Mouse (Mus musculus): Measurements from ENCODE around the gene Abca13. TPM values are rescaled to one million over a fixed set of nuclear protein-coding genes. Genes with fewer than 3 reads are reported as not detected.

The Abca13 gene
- polyA plus RNA-seq, 1 experiment from 2014 or later, result 0.12 TPM

DNA sequence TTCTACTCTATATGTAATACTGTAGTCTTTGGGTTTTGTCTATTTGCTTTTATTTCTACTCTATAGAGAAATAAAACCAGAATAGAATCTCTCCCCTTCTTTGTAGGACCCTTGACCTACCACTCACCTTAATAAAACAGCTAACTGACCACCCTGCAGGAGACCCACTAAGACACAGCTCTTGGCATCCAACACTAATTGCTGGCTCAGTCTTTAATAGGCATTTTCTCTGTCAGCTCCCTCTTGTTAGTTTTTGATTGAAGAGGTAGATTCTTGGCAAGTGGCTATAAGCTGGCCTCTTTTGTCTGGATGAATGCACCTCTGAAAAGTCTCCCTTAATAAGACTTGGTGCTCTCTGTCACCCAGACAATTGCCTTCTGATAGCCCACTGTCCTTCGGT is 424.9 kb downstream of the Abca13 start:
- no peaks in the 10 kb centered on the region for H3K4me1 ChIP-seq
- H3K9ac ChIP-seq, result no peak overlapping the region
- H3K36me3 ChIP-seq, result no peaks in the 10 kb centered on the region
- H3K4me2 ChIP-seq, result no peak overlapping the region
- no peak overlapping the region for H3K27ac ChIP-seq
- no peak for ATAC-seq (ENCODE audit: borderline replicate concordance, extremely low read depth, low FRiP score, low TSS enrichment)
- H3K9me3 ChIP-seq, result no peaks in the 10 kb centered on the region
- no peaks in the 10 kb centered on the region for H3K27me3 ChIP-seq
- WGBS, result 81% methylated on average over 1 of the region's 1 CpGs
- H3K4me3 ChIP-seq, result no peak overlapping the region

DNA sequence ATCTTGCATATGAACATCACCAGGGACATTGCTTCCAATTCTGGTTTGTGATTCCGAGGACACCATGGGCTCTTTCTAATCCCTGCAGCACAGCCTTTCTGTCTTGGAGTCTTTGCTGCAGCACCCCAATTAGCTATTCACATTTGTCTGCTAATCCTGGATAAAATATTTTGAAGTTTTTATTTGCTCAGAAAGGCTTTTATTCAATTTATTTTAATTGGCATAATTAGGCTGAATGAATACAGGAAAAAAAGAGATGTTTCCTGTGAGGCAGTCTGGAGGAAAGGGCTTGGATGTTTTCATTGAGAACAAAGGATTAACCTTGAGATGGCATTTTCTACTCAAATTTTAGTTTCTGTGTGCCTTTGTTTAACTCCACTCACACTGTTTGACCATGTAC is 428.2 kb downstream of the Abca13 start:
- H3K27me3 ChIP-seq, result no peaks in the 10 kb centered on the region
- H3K4me3 ChIP-seq, result no peak overlapping the region
- 63% methylated on average over 1 of the region's 1 CpGs for WGBS
- no peak overlapping the region for H3K27ac ChIP-seq
- no peak overlapping the region for H3K9ac ChIP-seq
- no peaks in the 10 kb centered on the region for H3K36me3 ChIP-seq
- H3K4me1 ChIP-seq, result no peaks in the 10 kb centered on the region
- no peak overlapping the region for H3K4me2 ChIP-seq
- no peaks in the 10 kb centered on the region for H3K9me3 ChIP-seq
- no peak for ATAC-seq (ENCODE audit: borderline replicate concordance, extremely low read depth, low FRiP score, low TSS enrichment)

DNA sequence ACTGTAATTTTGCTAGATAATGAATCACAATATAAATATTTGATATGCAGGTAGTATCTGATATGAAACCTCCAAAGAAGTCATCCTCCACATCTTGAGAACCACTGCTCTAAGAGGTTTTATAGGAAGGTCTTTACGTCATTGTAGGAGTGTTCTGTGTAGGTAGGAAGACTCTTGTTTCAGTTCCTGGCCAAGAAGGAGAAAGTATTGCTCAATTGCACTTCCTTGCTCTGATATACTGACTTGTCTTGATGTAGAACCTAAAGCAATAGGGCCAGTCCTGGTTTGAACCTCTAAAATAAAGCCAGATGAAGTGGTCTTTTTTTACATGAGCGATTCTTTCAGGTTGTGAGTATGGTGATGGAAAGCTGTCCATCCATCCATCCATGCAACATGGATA is 431.1 kb downstream of the Abca13 start:
- Histone ChIP-seq H3K4me2 (no peak overlapping the region), H3K27me3 (no peaks in the 10 kb centered on the region), H3K36me3 (no peaks in the 10 kb centered on the region), H3K9ac (no peak overlapping the region), H3K9me3 (no peaks in the 10 kb centered on the region), H3K4me3 (no peak overlapping the region), H3K4me1 (no peaks in the 10 kb centered on the region), H3K27ac (no peak overlapping the region)
- 87% methylated on average over 2 of the region's 2 CpGs for WGBS
- ATAC-seq (ENCODE audit: borderline replicate concordance, extremely low read depth, low FRiP score, low TSS enrichment), result no peak

DNA sequence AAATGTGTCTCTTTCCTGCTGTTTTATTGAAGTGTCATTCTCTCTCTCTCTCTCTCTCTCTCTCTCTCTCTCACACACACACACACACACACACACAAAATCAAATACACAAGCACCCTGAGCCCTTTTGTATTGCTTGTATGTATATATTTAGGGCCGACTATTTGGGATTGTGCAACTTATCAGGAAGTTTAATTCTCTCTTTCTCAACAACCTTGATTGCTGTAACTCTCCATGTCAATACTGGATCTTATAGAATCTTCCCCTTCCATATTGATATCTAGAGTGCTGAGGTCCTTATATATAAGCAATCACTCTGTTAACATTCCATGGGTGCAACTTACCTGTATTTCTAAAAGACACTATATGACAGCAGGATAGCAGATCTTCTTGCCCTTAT is 433.0 kb downstream of the Abca13 start:
- Histone ChIP-seq H3K27me3 (no peaks in the 10 kb centered on the region), H3K9me3 (no peaks in the 10 kb centered on the region), H3K4me1 (no peaks in the 10 kb centered on the region), H3K27ac (no peak overlapping the region), H3K9ac (no peak overlapping the region), H3K4me2 (no peak overlapping the region), H3K36me3 (no peaks in the 10 kb centered on the region), H3K4me3 (no peak overlapping the region)
- ATAC-seq (ENCODE audit: borderline replicate concordance, extremely low read depth, low FRiP score, low TSS enrichment), result no peak
- 59% methylated on average over 1 of the region's 1 CpGs for WGBS

GRCm38 (mm10) chr11:9625812-9626211 is 434.1 kb downstream of the Abca13 start:
- no peak overlapping the region for H3K9ac ChIP-seq
- no peak overlapping the region for H3K4me2 ChIP-seq
- no peaks in the 10 kb centered on the region for H3K4me1 ChIP-seq
- no peak overlapping the region for H3K27ac ChIP-seq
- no peak for ATAC-seq (ENCODE audit: borderline replicate concordance, extremely low read depth, low FRiP score, low TSS enrichment)
- H3K4me3 ChIP-seq, result no peak overlapping the region
- no peaks in the 10 kb centered on the region for H3K9me3 ChIP-seq
- H3K36me3 ChIP-seq, result no peaks in the 10 kb centered on the region
- 78% methylated on average over 1 of the region's 1 CpGs for WGBS
- H3K27me3 ChIP-seq, result no peaks in the 10 kb centered on the region

DNA sequence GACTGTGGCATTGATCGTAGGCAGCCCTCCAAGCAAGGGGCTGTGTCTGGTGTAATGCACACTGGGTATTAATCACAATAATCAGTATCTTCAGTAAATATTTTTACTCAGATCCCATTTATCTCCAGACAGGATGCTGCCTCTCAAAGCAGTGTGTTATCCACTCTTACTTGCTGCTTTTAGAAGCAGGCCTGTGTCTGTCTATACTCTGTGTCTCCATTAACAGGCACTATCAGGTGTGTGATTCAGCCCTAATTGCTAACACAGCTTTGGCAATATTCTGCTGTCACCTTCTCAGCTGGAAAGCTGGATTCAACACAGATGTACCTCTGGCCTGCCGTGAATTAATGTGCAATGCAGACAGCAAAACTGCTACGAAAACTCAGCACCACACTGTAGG is 455.5 kb downstream of the Abca13 start:
- Histone ChIP-seq H3K27me3 (no peaks in the 10 kb centered on the region), H3K9ac (no peak overlapping the region), H3K4me1 (no peaks in the 10 kb centered on the region), H3K9me3 (no peaks in the 10 kb centered on the region), H3K4me2 (no peak overlapping the region), H3K4me3 (no peak overlapping the region), H3K27ac (no peak overlapping the region), H3K36me3 (no peaks in the 10 kb centered on the region)
- no peak for ATAC-seq (ENCODE audit: borderline replicate concordance, extremely low read depth, low FRiP score, low TSS enrichment)
- WGBS, result 72% methylated on average over 3 of the region's 3 CpGs

GRCm38 (mm10) chr11:9647991-9648390 is 456.2 kb downstream of the Abca13 start:
- no peaks in the 10 kb centered on the region for H3K27me3 ChIP-seq
- ATAC-seq (ENCODE audit: borderline replicate concordance, extremely low read depth, low FRiP score, low TSS enrichment), result no peak
- no peak overlapping the region for H3K9ac ChIP-seq
- H3K4me1 ChIP-seq, result no peaks in the 10 kb centered on the region
- WGBS, result 57% methylated on average over 3 of the region's 3 CpGs
- no peak overlapping the region for H3K4me2 ChIP-seq
- H3K36me3 ChIP-seq, result no peaks in the 10 kb centered on the region
- H3K9me3 ChIP-seq, result no peaks in the 10 kb centered on the region
- no peak overlapping the region for H3K4me3 ChIP-seq
- no peak overlapping the region for H3K27ac ChIP-seq

DNA sequence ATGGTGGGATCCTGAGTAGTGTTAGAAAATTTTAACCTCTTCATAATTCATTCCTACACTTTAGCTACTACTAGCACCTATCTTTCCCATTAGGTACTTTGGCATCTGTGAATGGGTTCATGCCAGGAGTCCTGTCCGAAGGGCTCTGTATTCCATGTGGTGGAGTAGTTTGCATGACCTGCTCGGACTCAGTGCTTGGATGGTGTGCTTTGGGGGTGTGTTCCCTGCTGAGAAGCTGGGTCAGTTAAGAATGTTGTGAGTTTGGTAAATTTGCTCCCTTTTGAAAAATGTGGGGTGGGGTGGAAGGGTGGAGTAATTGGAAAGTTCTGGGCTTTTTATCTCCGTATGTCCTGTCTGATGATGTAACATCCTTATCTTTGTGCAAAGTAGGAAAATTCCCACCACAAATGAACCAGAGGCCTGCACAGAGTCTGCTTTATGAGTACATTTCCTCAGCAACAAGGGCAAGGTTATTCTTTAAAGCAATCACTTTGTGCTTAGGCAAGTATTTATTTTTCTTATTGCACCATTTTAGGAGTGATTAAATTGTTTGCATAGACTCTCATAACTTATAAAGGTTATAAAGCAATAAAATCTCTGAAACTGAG is 475.0 kb downstream of the Abca13 start:
- Histone ChIP-seq H3K4me2 (no peak overlapping the region), H3K9me3 (no peaks in the 10 kb centered on the region), H3K4me1 (no peaks in the 10 kb centered on the region), H3K27ac (no peak overlapping the region), H3K27me3 (no peaks in the 10 kb centered on the region), H3K4me3 (no peak overlapping the region), H3K9ac (no peak overlapping the region), H3K36me3 (no peaks in the 10 kb centered on the region)
- no peak for ATAC-seq (ENCODE audit: borderline replicate concordance, extremely low read depth, low FRiP score, low TSS enrichment)
- WGBS, result 57% methylated on average over 3 of the region's 3 CpGs

DNA sequence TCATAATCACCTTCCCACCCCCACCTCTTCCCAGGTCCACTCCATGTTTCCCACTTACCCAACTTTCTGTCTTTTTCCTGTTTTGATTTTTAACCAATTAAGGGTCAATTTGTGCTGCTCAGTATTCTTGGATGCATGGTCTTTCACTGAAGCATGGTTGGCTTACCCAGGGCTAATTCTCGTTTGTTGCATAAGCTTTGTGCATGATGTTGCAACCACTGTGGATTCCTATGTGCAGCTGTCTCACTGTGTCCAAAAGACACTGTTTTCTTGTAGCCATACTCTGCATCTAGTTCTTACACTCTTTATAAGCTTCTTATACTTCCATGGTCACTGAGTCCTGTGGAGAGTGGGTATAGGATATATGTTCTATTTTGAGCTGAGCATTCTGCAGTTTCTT is 477.7 kb downstream of the Abca13 start:
- Histone ChIP-seq H3K4me1 (no peaks in the 10 kb centered on the region), H3K36me3 (no peaks in the 10 kb centered on the region), H3K27me3 (no peaks in the 10 kb centered on the region), H3K9me3 (no peaks in the 10 kb centered on the region), H3K27ac (no peak overlapping the region), H3K9ac (no peak overlapping the region), H3K4me2 (no peak overlapping the region), H3K4me3 (no peak overlapping the region)
- WGBS, result 51% methylated on average over 1 of the region's 1 CpGs
- ATAC-seq (ENCODE audit: borderline replicate concordance, extremely low read depth, low FRiP score, low TSS enrichment), result no peak

GRCm38 (mm10) chr11:9684952-9685351 is 493.2 kb downstream of the Abca13 start:
- Histone ChIP-seq H3K4me1 (no peaks in the 10 kb centered on the region), H3K4me2 (no peak overlapping the region), H3K9me3 (no peaks in the 10 kb centered on the region), H3K36me3 (no peaks in the 10 kb centered on the region), H3K9ac (no peak overlapping the region), H3K27me3 (no peaks in the 10 kb centered on the region), H3K4me3 (no peak overlapping the region), H3K27ac (no peak overlapping the region)
- WGBS, result 90% methylated on average over 2 of the region's 2 CpGs
- ATAC-seq (ENCODE audit: borderline replicate concordance, extremely low read depth, low FRiP score, low TSS enrichment), result no peak

DNA sequence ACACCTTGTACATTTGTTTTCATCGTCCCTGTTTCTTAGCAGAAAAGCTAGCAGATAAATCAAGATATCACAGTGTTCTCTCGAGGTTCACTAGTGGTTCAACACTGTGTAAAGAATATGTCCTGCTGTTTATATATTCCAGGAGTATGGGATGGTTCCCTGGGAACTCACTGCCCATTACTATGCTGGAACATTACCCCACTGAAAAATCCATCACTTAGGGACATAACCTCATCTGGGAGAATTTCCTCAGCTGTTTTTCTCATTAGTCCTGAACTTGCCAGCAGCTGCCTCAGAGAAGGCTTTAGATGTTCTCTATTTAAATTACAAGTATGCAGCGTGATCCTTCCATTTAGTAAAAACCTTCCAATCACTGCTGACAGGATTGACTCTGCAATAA is 513.4 kb downstream of the Abca13 start:
- Histone ChIP-seq H3K4me2 (no peak overlapping the region), H3K27ac (no peak overlapping the region), H3K4me3 (no peak overlapping the region), H3K9ac (no peak overlapping the region), H3K27me3 (no peaks in the 10 kb centered on the region), H3K9me3 (no peaks in the 10 kb centered on the region), H3K4me1 (no peaks in the 10 kb centered on the region), H3K36me3 (no peaks in the 10 kb centered on the region)
- 46% methylated on average over 3 of the region's 3 CpGs for WGBS
- ATAC-seq (ENCODE audit: borderline replicate concordance, extremely low read depth, low FRiP score, low TSS enrichment), result no peak

DNA sequence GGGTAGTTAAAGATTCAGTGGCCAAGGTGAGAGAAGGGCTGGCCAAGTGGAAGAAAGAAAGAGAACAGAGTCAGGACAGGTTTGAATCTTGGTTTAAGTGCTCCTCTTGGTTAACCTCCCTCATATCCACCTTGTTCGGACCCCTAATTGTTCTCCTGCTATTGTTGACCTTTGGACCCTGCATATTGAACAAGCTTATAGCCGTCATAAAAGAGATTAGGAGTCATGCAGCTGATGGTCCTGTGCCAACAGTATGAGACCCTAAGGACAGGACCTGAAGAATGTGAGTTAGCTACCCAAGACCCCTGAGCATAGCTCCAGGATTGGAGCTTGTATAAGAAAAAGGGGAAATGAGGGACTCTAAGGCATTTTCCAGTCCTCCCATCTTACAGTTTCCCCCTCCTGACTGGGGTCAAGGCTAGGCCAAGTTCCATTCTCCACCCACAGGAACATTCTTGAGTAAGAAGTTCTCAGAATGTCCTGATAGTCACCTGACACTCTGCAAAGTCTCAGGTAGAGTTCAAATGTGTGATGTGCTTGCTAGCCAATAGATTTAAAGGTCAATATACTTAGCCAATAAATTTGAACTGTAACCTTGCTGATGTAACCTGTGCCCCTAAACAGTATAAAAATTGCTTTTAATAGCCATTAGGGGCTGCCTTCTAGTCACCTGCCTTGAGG is 536.2 kb downstream of the Abca13 start:
- 60% methylated on average over 2 of the region's 2 CpGs for WGBS

More for the DNA sequence above, 536.2 kb downstream of the Abca13 start:
- no peaks in the 10 kb centered on the region for H3K4me1 ChIP-seq
- H3K36me3 ChIP-seq, result no peaks in the 10 kb centered on the region
- ATAC-seq (ENCODE audit: borderline replicate concordance, extremely low read depth, low FRiP score, low TSS enrichment), result no peak
- H3K4me2 ChIP-seq, result no peak overlapping the region
- no peak overlapping the region for H3K27ac ChIP-seq
- H3K9me3 ChIP-seq, result no peaks in the 10 kb centered on the region
- H3K27me3 ChIP-seq, result no peaks in the 10 kb centered on the region
- no peak overlapping the region for H3K9ac ChIP-seq
- no peak overlapping the region for H3K4me3 ChIP-seq

Data from lung, embryonic 15.5 days (tissue).